Mouse (Mus musculus) hindbrain, embryonic 10.5 days (tissue): ENCODE measurements around the gene Hsp90aa1. TPM values are rescaled to one million over a fixed set of nuclear protein-coding genes. Genes with fewer than 3 reads are reported as not detected.
"Not testable (repeated sequence)": the region's sequence is repeated elsewhere in the genome, so short reads cannot be mapped to it uniquely, and the experiment has no call there.

ENCODE experiments used
- DNase-seq: peaks from one replicate; pipeline ENCODE4 v3.0.0-alpha.2; 2017; ENCODE audit warnings: low spot score
- H3K27ac ChIP-seq: fragments of 300-500 bp; sonication (generic); 2 replicates; pipeline ENCODE4 v1.5.1; 2016; ENCODE audit warnings: mild to moderate bottlenecking, moderate library complexity
- H3K27me3 ChIP-seq: fragments of 300-500 bp; sonication (generic); 2 replicates; pipeline ENCODE4 v1.6.1; 2016; ENCODE audit warnings: mild to moderate bottlenecking; ENCODE audit not compliant: poor library complexity, insufficient read depth, severe bottlenecking
- H3K36me3 ChIP-seq: fragments of 300-500 bp; sonication (generic); 2 replicates; pipeline ENCODE4 v1.6.1; 2016; ENCODE audit warnings: mild to moderate bottlenecking, moderate library complexity
- H3K4me1 ChIP-seq: fragments of 300-500 bp; sonication (generic); replicated peaks from 2 replicates; pipeline ENCODE4 v1.6.1; 2016; ENCODE audit warnings: mild to moderate bottlenecking
- H3K4me3 ChIP-seq: fragments of 300-500 bp; sonication (generic); 2 replicates; pipeline ENCODE4 v1.5.1; 2016; ENCODE audit warnings: mild to moderate bottlenecking, moderate library complexity
- H3K9me3 ChIP-seq: fragments of 300-500 bp; sonication (generic); 2 replicates; pipeline ENCODE4 v1.6.1; 2016; ENCODE audit warnings: mild to moderate bottlenecking, moderate library complexity
- WGBS: fragments of 180-500 bp; shearing (Covaris S2); methylation state at CpG from one replicate; pipeline ENCODE4 v1.1.7; 2016; 5-methylcytosine and 5-hydroxymethylcytosine counted together
- polyA plus RNA-seq: library from polyadenylated mRNA; unstranded; fragments of >200 nt; fragmentation: Nextera tagmentation; extraction: Ambion mirVana; gene quantifications from 2 replicates; pipeline ENCODE4 v1.2.1, GENCODE M21; 2016

Hsp90aa1 gene
- polyA plus RNA-seq, 1 experiment from 2014 or later: 893 TPM

- H3K4me3 ChIP-seq: no peak overlapping the region
- no peak for DNase-seq
- peaks cover 5% of the 10 kb centered on the region; the same call in 1 of the 2 replicates for H3K9me3 ChIP-seq
- no peaks in the 10 kb centered on the region for H3K36me3 ChIP-seq
- H3K27ac ChIP-seq: no peak overlapping the region
- H3K4me1 ChIP-seq: peaks cover 17% of the 10 kb centered on the region
- H3K27me3 ChIP-seq: peaks cover 6% of the 10 kb centered on the region; the same call in 1 of the 2 replicates
- 72% methylated on average over 5 of the region's 5 CpGs for WGBS
These were observed 8.7 kb upstream of the Hsp90aa1 start for GRCm38 (mm10) chr12:110711270-110711669.

- Histone ChIP-seq H3K27ac (no peak overlapping the region), H3K36me3 (no peaks in the 10 kb centered on the region), H3K4me1 (peaks cover 19% of the 10 kb centered on the region), H3K4me3 (peak overlapping the region; percentile 54; the same call in 1 of the 2 replicates), H3K9me3 (no peaks in the 10 kb centered on the region), H3K27me3 (peaks cover 11% of the 10 kb centered on the region; the same call in 1 of the 2 replicates)
- no peak for DNase-seq
- 89% methylated on average over 7 of the region's 7 CpGs for WGBS
These were observed 4.9 kb upstream of the Hsp90aa1 start for GRCm38 (mm10) chr12:110707451-110707850.

- 2% methylated on average over 27 of the region's 27 CpGs for WGBS
- peak overlapping the region; percentile 54 for H3K4me3 ChIP-seq
- DNase-seq: peak; percentile 71
- H3K27ac ChIP-seq: peak overlapping the region; percentile 57
- peaks cover 27% of the 10 kb centered on the region for H3K4me1 ChIP-seq
- no peaks in the 10 kb centered on the region for H3K36me3 ChIP-seq
- no peaks in the 10 kb centered on the region for H3K9me3 ChIP-seq
- peaks cover 11% of the 10 kb centered on the region; the same call in 1 of the 2 replicates for H3K27me3 ChIP-seq
These were observed 4.1 kb upstream of the Hsp90aa1 start for GRCm38 (mm10) chr12:110706337-110707231.

GRCm38 (mm10) chr12:110705419-110705818 lies 2.9 kb upstream of the Hsp90aa1 start:
- WGBS: 86% methylated on average over 4 of the region's 4 CpGs
- H3K27me3 ChIP-seq: peaks cover 11% of the 10 kb centered on the region; the same call in 1 of the 2 replicates
- H3K4me3 ChIP-seq, H3K36me3 ChIP-seq, H3K9me3 ChIP-seq, H3K27ac ChIP-seq, DNase-seq: not testable (repeated sequence)
- peaks cover 39% of the 10 kb centered on the region for H3K4me1 ChIP-seq

GRCm38 (mm10) chr12:110703682-110704081 lies 1.2 kb upstream of the Hsp90aa1 start:
- H3K27ac ChIP-seq: no peak overlapping the region
- no peaks in the 10 kb centered on the region for H3K36me3 ChIP-seq
- no peak overlapping the region for H3K4me3 ChIP-seq
- peaks cover 11% of the 10 kb centered on the region; the same call in 1 of the 2 replicates for H3K27me3 ChIP-seq
- peaks cover 44% of the 10 kb centered on the region for H3K4me1 ChIP-seq
- WGBS: 73% methylated on average over 7 of the region's 7 CpGs
- DNase-seq: no peak
- H3K9me3 ChIP-seq: no peaks in the 10 kb centered on the region

GRCm38 (mm10) chr12:110703008-110703471 lies 512 bp upstream of the Hsp90aa1 start:
- WGBS: 32% methylated on average over 8 of the region's 8 CpGs
- H3K4me3 ChIP-seq: no peak overlapping the region
- H3K4me1 ChIP-seq: peaks cover 48% of the 10 kb centered on the region
- no peaks in the 10 kb centered on the region for H3K9me3 ChIP-seq
- no peaks in the 10 kb centered on the region for H3K36me3 ChIP-seq
- no peak overlapping the region for H3K27ac ChIP-seq
- peaks cover 11% of the 10 kb centered on the region; the same call in 1 of the 2 replicates for H3K27me3 ChIP-seq
- peak; percentile 86 for DNase-seq

- not testable (repeated sequence) for DNase-seq, H3K36me3 ChIP-seq, H3K4me3 ChIP-seq, H3K27me3 ChIP-seq, H3K9me3 ChIP-seq
- Histone ChIP-seq H3K27ac (peak overlapping the region; percentile 72), H3K4me1 (peaks cover 48% of the 10 kb centered on the region)
- 36% methylated on average over 2 of the region's 3 CpGs for WGBS
These were observed 1.2 kb downstream of the Hsp90aa1 start for GRCm38 (mm10) chr12:110701363-110701762.

GRCm38 (mm10) chr12:110700730-110701129 lies 1.8 kb downstream of the Hsp90aa1 start:
- H3K36me3 ChIP-seq: no peaks in the 10 kb centered on the region
- DNase-seq: no peak
- no peaks in the 10 kb centered on the region for H3K9me3 ChIP-seq
- peak overlapping the region; percentile 72; the same call in 1 of the 2 replicates for H3K27ac ChIP-seq
- H3K4me3 ChIP-seq: no peak overlapping the region
- H3K27me3 ChIP-seq: peaks cover 6% of the 10 kb centered on the region; the same call in 1 of the 2 replicates
- WGBS: 59% methylated on average over 2 of the region's 2 CpGs
- peaks cover 44% of the 10 kb centered on the region for H3K4me1 ChIP-seq

- peak overlapping the region; percentile 64 for H3K27ac ChIP-seq
- no peaks in the 10 kb centered on the region for H3K9me3 ChIP-seq
- H3K27me3 ChIP-seq: no peaks in the 10 kb centered on the region
- peaks cover 11% of the 10 kb centered on the region for H3K36me3 ChIP-seq
- H3K4me3 ChIP-seq: 0 out of 2 replicates have a peak overlapping the region, but pooled peaks have one; percentile 3
- H3K4me1 ChIP-seq: peaks cover 52% of the 10 kb centered on the region
- 53% methylated on average over 2 of the region's 2 CpGs for WGBS
- DNase-seq: no peak
These were observed 3.4 kb downstream of the Hsp90aa1 start for GRCm38 (mm10) chr12:110699171-110699547.

GRCm38 (mm10) chr12:110698523-110699170 lies 3.9 kb downstream of the Hsp90aa1 start:
- Histone ChIP-seq H3K27ac (peak overlapping the region; percentile 64), H3K4me1 (peaks cover 52% of the 10 kb centered on the region)
- DNase-seq: no peak

GRCm38 (mm10) chr12:110698080-110698479 lies 4.4 kb downstream of the Hsp90aa1 start:
- 88% methylated on average over 1 of the region's 1 CpGs for WGBS
- H3K9me3 ChIP-seq: no peaks in the 10 kb centered on the region
- DNase-seq: no peak
- no peak overlapping the region for H3K4me3 ChIP-seq
- no peaks in the 10 kb centered on the region for H3K27me3 ChIP-seq
- peaks cover 52% of the 10 kb centered on the region for H3K4me1 ChIP-seq
- peaks cover 21% of the 10 kb centered on the region for H3K36me3 ChIP-seq
- peak overlapping the region; percentile 35; the same call in 1 of the 2 replicates for H3K27ac ChIP-seq

More at GRCm38 (mm10) chr12:110698523-110699170, 3.9 kb downstream of the Hsp90aa1 start:
- H3K9me3 ChIP-seq: no peaks in the 10 kb centered on the region
- H3K36me3 ChIP-seq: peaks cover 15% of the 10 kb centered on the region
- WGBS: 44% methylated on average over 15 of the region's 15 CpGs
- H3K4me3 ChIP-seq: 0 out of 2 replicates have a peak overlapping the region, but pooled peaks have one; percentile 3
- no peaks in the 10 kb centered on the region for H3K27me3 ChIP-seq

- Histone ChIP-seq H3K27me3 (no peaks in the 10 kb centered on the region), H3K4me3 (peak overlapping the region; percentile 93; the same call in 1 of the 2 replicates), H3K36me3 (peaks cover 27% of the 10 kb centered on the region), H3K9me3 (no peaks in the 10 kb centered on the region), H3K27ac (peak overlapping the region; percentile 100), H3K4me1 (peaks cover 53% of the 10 kb centered on the region)
- DNase-seq: no peak
- WGBS: 82% methylated on average over 5 of the region's 5 CpGs
These were observed 5.1 kb downstream of the Hsp90aa1 start for GRCm38 (mm10) chr12:110697457-110697856.
